Mouse (Mus musculus) liver, embryonic 13.5 days (tissue): Measurements from ENCODE around the gene Gm43191. TPM values are rescaled to one million over a fixed set of nuclear protein-coding genes. Genes with fewer than 3 reads are reported as not detected.

ENCODE experiments used
- ATAC-seq: fragments of 200-750 bp; cut with Nextera tagmentation; 2 replicates; pipeline ENCODE4 v1.8.0; 2017; ENCODE audit warnings: low read depth, mild to moderate bottlenecking, moderate number of reproducible peaks, moderate library complexity
- DNase-seq: peaks from one replicate; pipeline ENCODE4 v3.0.0; 2022
- H3K27ac ChIP-seq: fragments of 300-500 bp; sonication (generic); 2 replicates; pipeline ENCODE4 v1.5.1; 2015; ENCODE audit warnings: moderate library complexity, mild to moderate bottlenecking, inconsistent platforms
- H3K27me3 ChIP-seq: fragments of 300-500 bp; sonication (generic); 2 replicates; pipeline ENCODE4 v1.6.1; 2015; ENCODE audit warnings: mild to moderate bottlenecking, inconsistent platforms
- H3K36me3 ChIP-seq: fragments of 300-500 bp; sonication (generic); 2 replicates; pipeline ENCODE4 v1.6.1; 2015; ENCODE audit warnings: mild to moderate bottlenecking, inconsistent platforms
- H3K4me1 ChIP-seq: fragments of 300-500 bp; sonication (generic); replicated peaks from 2 replicates; pipeline ENCODE4 v1.6.1; 2015; ENCODE audit warnings: inconsistent platforms
- H3K4me2 ChIP-seq: fragments of 300-500 bp; sonication (generic); 2 replicates; pipeline ENCODE4 v1.6.1; 2015; ENCODE audit warnings: inconsistent platforms, mild to moderate bottlenecking, moderate library complexity
- H3K4me3 ChIP-seq: fragments of 300-500 bp; sonication (generic); replicated peaks from 2 replicates; pipeline ENCODE4 v1.5.1; 2015; ENCODE audit warnings: mild to moderate bottlenecking, inconsistent platforms
- H3K9ac ChIP-seq: fragments of 300-500 bp; sonication (generic); 2 replicates; pipeline ENCODE4 v1.6.1; 2015; ENCODE audit warnings: mild to moderate bottlenecking, inconsistent platforms
- H3K9me3 ChIP-seq: fragments of 300-500 bp; sonication (generic); replicated peaks from 2 replicates; pipeline ENCODE4 v1.6.1; 2016; ENCODE audit warnings: inconsistent platforms
- WGBS: fragments of 180-500 bp; shearing (Covaris S2); methylation state at CpG from one replicate; pipeline ENCODE4 v1.1.7; 2015; ENCODE audit not compliant: insufficient replicate concordance; 5-methylcytosine and 5-hydroxymethylcytosine counted together
- polyA plus RNA-seq: library from polyadenylated mRNA; unstranded; fragments of >200 nt; fragmentation: Nextera tagmentation; extraction: Ambion mirVana; gene quantifications from 2 replicates; pipeline ENCODE4 v1.2.1, GENCODE M21; 2015

Gm43191 gene
- polyA plus RNA-seq, 1 experiment from 2014 or later: not detected

- Histone ChIP-seq H3K9ac (no peak overlapping the region), H3K36me3 (peaks cover 77% of the 10 kb centered on the region), H3K27me3 (no peaks in the 10 kb centered on the region), H3K27ac (no peak overlapping the region), H3K9me3 (no peaks in the 10 kb centered on the region), H3K4me1 (peaks cover 39% of the 10 kb centered on the region), H3K4me2 (no peak overlapping the region), H3K4me3 (no peak overlapping the region)
- WGBS: 52% methylated on average over 6 of the region's 6 CpGs
- no peak for DNase-seq
- no peak for ATAC-seq
These were observed 62.2 kb downstream of the Gm43191 start for GRCm38 (mm10) chr3:116618855-116619254.

- no peak overlapping the region for H3K27ac ChIP-seq
- H3K9ac ChIP-seq: no peak overlapping the region
- WGBS: 67% methylated on average over 8 of the region's 8 CpGs
- no peak overlapping the region for H3K4me3 ChIP-seq
- H3K4me1 ChIP-seq: peaks cover 35% of the 10 kb centered on the region
- ATAC-seq (no peak), DNase-seq (no peak)
- H3K9me3 ChIP-seq: no peaks in the 10 kb centered on the region
- peaks cover 71% of the 10 kb centered on the region for H3K36me3 ChIP-seq
- H3K4me2 ChIP-seq: no peak overlapping the region
- no peaks in the 10 kb centered on the region for H3K27me3 ChIP-seq
These were observed 65.6 kb downstream of the Gm43191 start for GRCm38 (mm10) chr3:116615318-116616068.

- no peak within 1 kb of the TSS for H3K9ac ChIP-seq
- 76% methylated on average over 10 of the region's 10 CpGs for WGBS
- no peaks in the 10 kb centered on the region for H3K9me3 ChIP-seq
- DNase-seq (no peak), ATAC-seq (peak; percentile 52)
- H3K4me3 ChIP-seq: no peak within 1 kb of the TSS
- peaks cover 27% of the 10 kb centered on the region for H3K4me1 ChIP-seq
- peaks cover 70% of the 10 kb centered on the region for H3K36me3 ChIP-seq
- H3K27me3 ChIP-seq: no peaks in the 10 kb centered on the region
- no peak within 1 kb of the TSS for H3K4me2 ChIP-seq
- no peak within 1 kb of the TSS for H3K27ac ChIP-seq
These were observed 66.7 kb downstream of the Gm43191 start, which contains the start of gene Trmt13 for GRCm38 (mm10) chr3:116614295-116614892. TSS of gene Trmt13 (minus strand) at chr3:116614587.

- WGBS: 82% methylated on average over 9 of the region's 9 CpGs
- Histone ChIP-seq H3K9ac (no peak overlapping the region), H3K27me3 (no peaks in the 10 kb centered on the region), H3K4me2 (no peak overlapping the region), H3K4me1 (no peaks in the 10 kb centered on the region), H3K4me3 (no peak overlapping the region), H3K36me3 (peaks cover 49% of the 10 kb centered on the region), H3K9me3 (no peaks in the 10 kb centered on the region), H3K27ac (no peak overlapping the region)
- ATAC-seq (no peak), DNase-seq (no peak)
These were observed 76.5 kb downstream of the Gm43191 start for GRCm38 (mm10) chr3:116604570-116604969.

GRCm38 (mm10) chr3:116601781-116602180, 79.3 kb downstream of the Gm43191 start:
- ATAC-seq (no peak), DNase-seq (no peak)
- Histone ChIP-seq H3K4me3 (no peak overlapping the region), H3K4me1 (peaks cover 12% of the 10 kb centered on the region), H3K9ac (no peak overlapping the region), H3K4me2 (no peak overlapping the region), H3K27me3 (no peaks in the 10 kb centered on the region), H3K27ac (no peak overlapping the region), H3K9me3 (no peaks in the 10 kb centered on the region), H3K36me3 (peaks cover 28% of the 10 kb centered on the region)
- WGBS: 85% methylated on average over 5 of the region's 5 CpGs

- no peak for DNase-seq
These were observed 80.1 kb downstream of the Gm43191 start for GRCm38 (mm10) chr3:116601005-116601404.

GRCm38 (mm10) chr3:116599705-116600104, 81.4 kb downstream of the Gm43191 start:
- ATAC-seq: no peak
- Histone ChIP-seq H3K9ac (no peak overlapping the region), H3K4me3 (no peak overlapping the region), H3K9me3 (no peaks in the 10 kb centered on the region), H3K4me1 (peaks cover 22% of the 10 kb centered on the region), H3K27me3 (no peaks in the 10 kb centered on the region), H3K36me3 (peaks cover 17% of the 10 kb centered on the region), H3K4me2 (no peak overlapping the region), H3K27ac (no peak overlapping the region)
- 75% methylated on average over 2 of the region's 2 CpGs for WGBS
- DNase-seq: no peak

More at GRCm38 (mm10) chr3:116601005-116601404, 80.1 kb downstream of the Gm43191 start:
- Histone ChIP-seq H3K36me3 (peaks cover 23% of the 10 kb centered on the region), H3K27me3 (no peaks in the 10 kb centered on the region), H3K4me3 (no peak overlapping the region), H3K9me3 (no peaks in the 10 kb centered on the region), H3K27ac (no peak overlapping the region), H3K4me1 (peaks cover 19% of the 10 kb centered on the region), H3K9ac (no peak overlapping the region), H3K4me2 (no peak overlapping the region)
- 62% methylated on average over 5 of the region's 5 CpGs for WGBS
- no peak for ATAC-seq

GRCm38 (mm10) chr3:116595603-116595991, 85.5 kb downstream of the Gm43191 start:
- WGBS: 7% methylated on average over 10 of the region's 10 CpGs
- Histone ChIP-seq H3K4me1 (peaks cover 31% of the 10 kb centered on the region), H3K27me3 (no peaks in the 10 kb centered on the region), H3K4me2 (peak overlapping the region; percentile 75), H3K4me3 (peak overlapping the region; percentile 83), H3K9ac (peak overlapping the region; percentile 93), H3K9me3 (no peaks in the 10 kb centered on the region), H3K27ac (peak overlapping the region; percentile 87), H3K36me3 (peaks cover 18% of the 10 kb centered on the region)
- ATAC-seq: no peak
- peak; percentile 3 for DNase-seq

GRCm38 (mm10) chr3:116594728-116595602, 86.1 kb downstream of the Gm43191 start, which contains the start of gene Sass6:
TSS of gene Sass6 (plus strand) at chr3:116594982.
- H3K27me3 ChIP-seq: no peaks in the 10 kb centered on the region
- DNase-seq (peak; percentile 94), ATAC-seq (peak; percentile 93)
- under 1% methylated on average over 65 of the region's 65 CpGs for WGBS
- peak within 1 kb of the TSS; percentile 83 for H3K4me3 ChIP-seq
- H3K27ac ChIP-seq: peak within 1 kb of the TSS; percentile 87
- peaks cover 31% of the 10 kb centered on the region for H3K4me1 ChIP-seq
- H3K36me3 ChIP-seq: peaks cover 24% of the 10 kb centered on the region
- H3K9me3 ChIP-seq: no peaks in the 10 kb centered on the region
- H3K9ac ChIP-seq: peak within 1 kb of the TSS; percentile 93
- H3K4me2 ChIP-seq: peak within 1 kb of the TSS; percentile 75

- no peaks in the 10 kb centered on the region for H3K9me3 ChIP-seq
- H3K27me3 ChIP-seq: no peaks in the 10 kb centered on the region
- 2% methylated on average over 22 of the region's 22 CpGs for WGBS
- DNase-seq (no peak), ATAC-seq (peak; percentile 56)
- H3K9ac ChIP-seq: peak overlapping the region; percentile 93
- peaks cover 30% of the 10 kb centered on the region for H3K4me1 ChIP-seq
- H3K4me2 ChIP-seq: peak overlapping the region; percentile 74
- peaks cover 31% of the 10 kb centered on the region for H3K36me3 ChIP-seq
- H3K27ac ChIP-seq: peak overlapping the region; percentile 76
- peak overlapping the region; percentile 83 for H3K4me3 ChIP-seq
These were observed 86.9 kb downstream of the Gm43191 start for GRCm38 (mm10) chr3:116594076-116594727.
